Mouse (Mus musculus) left cerebral cortex, adult 9 months (tissue): Measurements from ENCODE around the gene Rasa2.

Experiments used
- DNase-seq, 2 experiments: peaks; one replicate each; pipeline ENCODE4 v3.0.0; 2022; ENCODE audit warnings: low spot score in 2 of 2

Rasa2 gene

GRCm38 (mm10) chr9:96639451-96639850, 8.0 kb upstream of the Rasa2 start:
- peak in 1 of 2 experiments; percentile 28 for DNase-seq

GRCm38 (mm10) chr9:96638508-96638907, 7.1 kb upstream of the Rasa2 start:
- no peak for DNase-seq

- no peak for DNase-seq
These were observed 5.7 kb upstream of the Rasa2 start for GRCm38 (mm10) chr9:96637157-96637548.

- no peak for DNase-seq
These were observed 5.2 kb upstream of the Rasa2 start for GRCm38 (mm10) chr9:96636423-96637156.

- no peak for DNase-seq
These were observed 4.5 kb upstream of the Rasa2 start for GRCm38 (mm10) chr9:96635899-96636298.

GRCm38 (mm10) chr9:96635176-96635575, 3.8 kb upstream of the Rasa2 start:
- DNase-seq, result no peak

GRCm38 (mm10) chr9:96633771-96634170, 2.4 kb upstream of the Rasa2 start:
- no peak for DNase-seq

GRCm38 (mm10) chr9:96632756-96633155, 1.3 kb upstream of the Rasa2 start:
- no peak for DNase-seq

GRCm38 (mm10) chr9:96632073-96632690, 765 bp upstream of the Rasa2 start:
- DNase-seq, result no peak

- peak in 1 of 2 experiments; percentile 14 for DNase-seq
These were observed 637 bp downstream of the Rasa2 start for GRCm38 (mm10) chr9:96630571-96631388.

- no peak for DNase-seq
These were observed 2.3 kb downstream of the Rasa2 start for GRCm38 (mm10) chr9:96629151-96629550.

- DNase-seq, result no peak
These were observed 3.8 kb downstream of the Rasa2 start for GRCm38 (mm10) chr9:96627557-96628085.

GRCm38 (mm10) chr9:96627042-96627441, 4.4 kb downstream of the Rasa2 start:
- no peak for DNase-seq

GRCm38 (mm10) chr9:96618448-96619176, 12.8 kb downstream of the Rasa2 start:
- DNase-seq, result no peak

- DNase-seq, result no peak
These were observed 19.1 kb downstream of the Rasa2 start for GRCm38 (mm10) chr9:96612297-96612696.

GRCm38 (mm10) chr9:96611693-96612293, 19.6 kb downstream of the Rasa2 start:
- DNase-seq, result no peak

GRCm38 (mm10) chr9:96610813-96611212, 20.6 kb downstream of the Rasa2 start:
- no peak for DNase-seq

- no peak for DNase-seq
These were observed 28.0 kb downstream of the Rasa2 start for GRCm38 (mm10) chr9:96603416-96603815.

- no peak for DNase-seq
These were observed 33.5 kb downstream of the Rasa2 start for GRCm38 (mm10) chr9:96597899-96598298.

GRCm38 (mm10) chr9:96592670-96593600, 38.5 kb downstream of the Rasa2 start:
- no peak for DNase-seq
